Mouse (Mus musculus) heart, embryonic 10.5 days (tissue): ENCODE results near the gene Mef2d. TPM values are rescaled to one million over a fixed set of nuclear protein-coding genes. Genes with fewer than 3 reads are reported as not detected.

ENCODE experiments used
- DNase-seq: peaks from one replicate; pipeline ENCODE4 v3.0.0-alpha.2; 2017; ENCODE audit warnings: low spot score
- H3K27ac ChIP-seq: fragments of 300-500 bp; sonication (generic); 2 replicates; pipeline ENCODE4 v1.5.1; 2016; ENCODE audit warnings: mild to moderate bottlenecking
- H3K27me3 ChIP-seq: fragments of 300-500 bp; sonication (generic); 2 replicates; pipeline ENCODE4 v1.6.1; 2016; ENCODE audit warnings: mild to moderate bottlenecking; ENCODE audit not compliant: poor library complexity, insufficient read depth, severe bottlenecking
- H3K36me3 ChIP-seq: fragments of 300-500 bp; sonication (generic); 2 replicates; pipeline ENCODE4 v1.6.1; 2016; ENCODE audit warnings: mild to moderate bottlenecking, moderate library complexity
- H3K4me1 ChIP-seq: fragments of 300-500 bp; sonication (generic); 2 replicates; pipeline ENCODE4 v1.6.1; 2016; ENCODE audit warnings: mild to moderate bottlenecking
- H3K4me3 ChIP-seq: fragments of 300-500 bp; sonication (generic); 2 replicates; pipeline ENCODE4 v1.5.1; 2016; ENCODE audit warnings: mild to moderate bottlenecking, moderate library complexity
- H3K9me3 ChIP-seq: fragments of 300-500 bp; sonication (generic); 2 replicates; pipeline ENCODE4 v1.6.1; 2016; ENCODE audit warnings: mild to moderate bottlenecking, moderate library complexity
- WGBS: fragments of 180-500 bp; shearing (Covaris S2); methylation state at CpG from one replicate; pipeline ENCODE4 v1.1.7; 2016; 5-methylcytosine and 5-hydroxymethylcytosine counted together
- polyA plus RNA-seq: library from polyadenylated mRNA; unstranded; fragments of >200 nt; fragmentation: Nextera tagmentation; extraction: Ambion mirVana; gene quantifications from 2 replicates; pipeline ENCODE4 v1.2.1, GENCODE M21; 2016

The Mef2d gene
- polyA plus RNA-seq, 1 experiment from 2014 or later = 35.8 TPM

- WGBS = 21% methylated on average over 5 of the region's 5 CpGs
- Histone ChIP-seq H3K36me3 (no peaks in the 10 kb centered on the region), H3K4me3 (no peak overlapping the region), H3K4me1 (peaks cover 9% of the 10 kb centered on the region), H3K27ac (no peak overlapping the region), H3K9me3 (no peaks in the 10 kb centered on the region), H3K27me3 (peaks cover 100% of the 10 kb centered on the region)
- DNase-seq = no peak
These were observed 61.3 kb downstream of the Mef2d start for GRCm38 (mm10) chr3:88203456-88203855.

DNA sequence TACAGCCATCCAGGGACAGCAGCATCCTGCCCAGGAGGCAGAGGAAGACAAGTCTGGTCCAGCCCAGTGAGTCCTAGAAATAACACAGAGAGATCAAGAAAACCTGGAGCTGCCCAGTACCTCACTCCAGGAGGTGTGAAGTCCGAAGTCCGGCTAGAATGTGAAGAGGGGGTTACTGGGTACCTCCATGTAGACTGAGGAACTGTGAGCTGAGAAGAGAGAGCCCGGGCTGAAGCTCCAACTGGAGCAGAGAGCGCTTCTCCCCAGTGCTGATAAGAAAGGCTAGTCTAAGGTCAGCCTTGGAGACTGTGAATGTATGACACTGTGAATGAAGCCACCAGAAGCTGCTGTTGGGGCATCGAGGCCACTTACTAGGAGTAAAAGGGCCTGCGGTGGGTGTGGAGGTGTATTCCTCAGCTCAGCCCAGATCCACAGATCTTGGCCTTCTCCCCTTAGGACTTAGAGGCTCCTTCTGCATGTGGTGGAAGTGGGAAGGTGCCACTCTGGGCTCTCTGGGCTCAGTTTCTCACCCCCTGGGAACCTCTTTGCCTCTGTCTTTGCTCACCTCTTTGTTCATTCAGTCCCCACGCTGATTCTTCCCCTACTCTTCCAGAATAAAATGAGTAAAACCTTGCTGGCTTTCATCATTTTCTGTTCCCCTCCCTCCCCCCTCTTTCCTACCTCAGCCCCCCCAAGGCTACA, 62.0 kb downstream of the Mef2d start:
- no peak overlapping the region for H3K4me3 ChIP-seq
- H3K27ac ChIP-seq = no peak overlapping the region
- DNase-seq = no peak
- H3K36me3 ChIP-seq = no peaks in the 10 kb centered on the region
- no peaks in the 10 kb centered on the region for H3K9me3 ChIP-seq
- peaks cover 100% of the 10 kb centered on the region for H3K27me3 ChIP-seq
- WGBS = 3% methylated on average over 7 of the region's 7 CpGs
- peaks cover 9% of the 10 kb centered on the region for H3K4me1 ChIP-seq

GRCm38 (mm10) chr3:88204751-88205150, 62.6 kb downstream of the Mef2d start:
- Histone ChIP-seq H3K4me3 (no peak overlapping the region), H3K9me3 (no peaks in the 10 kb centered on the region), H3K36me3 (no peaks in the 10 kb centered on the region), H3K27me3 (peaks cover 100% of the 10 kb centered on the region), H3K4me1 (peaks cover 9% of the 10 kb centered on the region), H3K27ac (no peak overlapping the region)
- DNase-seq = no peak
- 22% methylated on average over 1 of the region's 1 CpGs for WGBS

DNA sequence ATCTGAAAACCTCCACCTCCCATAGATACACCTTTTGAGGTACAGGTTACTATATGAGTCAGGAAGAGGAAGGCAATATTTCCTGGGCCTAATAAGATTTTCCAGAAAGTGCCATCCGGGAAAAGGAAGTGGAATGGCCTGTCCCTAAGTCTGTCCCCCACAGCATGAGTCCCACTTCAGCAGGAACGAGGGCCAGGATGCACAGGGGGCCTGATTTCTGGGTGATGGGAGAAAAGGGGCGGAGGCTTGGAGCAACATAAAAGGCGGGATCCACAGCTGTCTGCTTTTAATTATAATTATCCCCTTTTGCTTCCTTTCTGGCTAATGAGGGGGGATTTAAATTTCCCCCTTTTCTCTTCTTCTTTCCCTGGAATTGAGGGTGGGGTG, 63.0 kb downstream of the Mef2d start:
- no peak for DNase-seq
- Histone ChIP-seq H3K9me3 (no peaks in the 10 kb centered on the region), H3K27me3 (peaks cover 100% of the 10 kb centered on the region), H3K4me1 (peaks cover 9% of the 10 kb centered on the region), H3K27ac (no peak overlapping the region), H3K36me3 (no peaks in the 10 kb centered on the region), H3K4me3 (no peak overlapping the region)
- WGBS = 9% methylated on average over 4 of the region's 4 CpGs

DNA sequence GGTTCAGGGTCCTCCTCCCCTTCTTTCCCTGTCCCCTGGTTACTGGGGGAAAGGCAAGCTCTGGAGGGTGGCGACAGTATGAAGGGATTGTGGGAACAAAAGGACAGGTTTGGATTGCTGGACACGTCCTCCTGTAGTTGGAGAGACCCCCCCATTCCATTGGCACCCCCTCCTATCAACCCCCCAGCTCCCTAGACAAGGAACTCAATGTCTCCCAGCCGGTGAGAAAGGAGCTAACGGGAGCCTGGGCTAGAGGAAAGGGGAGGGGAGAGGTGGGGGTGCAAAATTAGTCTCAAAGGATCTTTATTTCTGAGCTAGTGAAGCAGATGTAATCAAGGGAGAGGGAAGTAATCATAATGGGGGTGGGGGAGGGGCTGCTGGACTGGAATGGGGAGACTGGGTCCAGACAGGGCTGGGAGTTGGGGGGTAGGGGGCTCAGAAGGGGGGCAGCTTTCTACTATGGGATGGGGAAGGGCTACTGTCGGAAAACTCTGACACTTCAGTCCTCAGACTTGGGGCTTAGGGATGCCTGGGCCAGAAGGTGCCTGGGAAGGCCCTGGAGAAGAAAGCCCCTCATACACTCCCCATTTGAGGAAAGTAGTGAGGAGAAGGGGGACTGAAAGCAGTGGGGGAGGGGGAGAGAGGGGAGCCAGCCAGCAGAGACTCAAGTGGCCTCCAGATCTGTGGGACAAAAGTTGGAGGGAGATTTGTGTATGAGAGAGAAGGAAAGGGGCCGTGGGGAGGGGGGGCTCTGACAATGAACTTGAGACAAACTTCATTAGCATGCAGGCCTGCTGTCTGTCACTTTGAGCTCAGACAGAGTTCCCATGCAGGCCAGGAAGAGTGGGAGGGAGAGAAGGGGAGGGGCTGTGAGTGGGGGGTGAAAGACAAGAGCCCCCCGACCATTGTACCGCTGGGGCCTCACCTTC, 63.7 kb downstream of the Mef2d start:
- DNase-seq = no peak
- Histone ChIP-seq H3K36me3 (no peaks in the 10 kb centered on the region), H3K27me3 (peaks cover 100% of the 10 kb centered on the region), H3K27ac (no peak overlapping the region), H3K4me3 (no peak overlapping the region), H3K9me3 (no peaks in the 10 kb centered on the region), H3K4me1 (peaks cover 3% of the 10 kb centered on the region)
- 6% methylated on average over 8 of the region's 8 CpGs for WGBS

- Histone ChIP-seq H3K4me3 (no peak overlapping the region), H3K9me3 (no peaks in the 10 kb centered on the region), H3K4me1 (no peaks in the 10 kb centered on the region; the same call in 1 of the 2 replicates), H3K36me3 (no peaks in the 10 kb centered on the region), H3K27ac (no peak overlapping the region), H3K27me3 (peaks cover 100% of the 10 kb centered on the region)
- DNase-seq = no peak
- WGBS = 5% methylated on average over 3 of the region's 3 CpGs
These were observed 64.3 kb downstream of the Mef2d start for GRCm38 (mm10) chr3:88206500-88206899.

GRCm38 (mm10) chr3:88206901-88207371, 64.8 kb downstream of the Mef2d start:
- Histone ChIP-seq H3K9me3 (no peaks in the 10 kb centered on the region), H3K4me3 (no peak overlapping the region), H3K27me3 (peaks cover 100% of the 10 kb centered on the region), H3K4me1 (no peaks in the 10 kb centered on the region; the same call in 1 of the 2 replicates), H3K27ac (no peak overlapping the region), H3K36me3 (no peaks in the 10 kb centered on the region)
- 1% methylated on average over 14 of the region's 14 CpGs for WGBS
- no peak for DNase-seq

- H3K9me3 ChIP-seq = no peaks in the 10 kb centered on the region
- WGBS = 3% methylated on average over 15 of the region's 15 CpGs
- H3K27me3 ChIP-seq = peaks cover 100% of the 10 kb centered on the region
- H3K36me3 ChIP-seq = no peaks in the 10 kb centered on the region
- no peak overlapping the region for H3K4me3 ChIP-seq
- DNase-seq = no peak
- no peak overlapping the region for H3K27ac ChIP-seq
- no peaks in the 10 kb centered on the region; the same call in 1 of the 2 replicates for H3K4me1 ChIP-seq
These were observed 65.4 kb downstream of the Mef2d start for GRCm38 (mm10) chr3:88207451-88208100.

DNA sequence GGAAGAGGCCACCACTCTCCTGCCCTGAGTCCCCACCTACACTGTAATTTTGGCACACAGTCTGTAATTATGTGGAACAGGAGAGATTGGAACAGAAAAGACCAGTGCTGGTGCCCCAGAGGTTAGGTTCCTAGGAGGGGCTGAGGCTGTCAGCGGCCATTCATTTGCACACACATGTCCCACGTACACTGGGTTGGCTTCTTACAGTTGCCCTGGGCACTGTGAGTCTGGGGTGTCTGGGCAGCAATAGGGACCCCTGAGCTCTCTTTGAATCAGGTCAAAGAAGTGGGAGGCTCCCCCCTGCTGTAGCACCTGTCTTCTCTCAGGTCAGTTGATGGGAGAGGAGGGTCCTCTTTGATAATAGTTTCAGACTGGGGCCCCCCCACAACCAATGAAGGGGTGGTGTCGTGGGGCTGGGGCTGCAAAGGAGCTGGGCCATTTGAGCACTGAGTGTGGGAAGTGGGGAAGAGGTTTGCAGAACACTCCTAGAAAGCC, 66.1 kb downstream of the Mef2d start:
- Histone ChIP-seq H3K4me3 (no peak overlapping the region), H3K9me3 (no peaks in the 10 kb centered on the region), H3K36me3 (no peaks in the 10 kb centered on the region), H3K4me1 (no peaks in the 10 kb centered on the region; the same call in 1 of the 2 replicates), H3K27me3 (peaks cover 100% of the 10 kb centered on the region), H3K27ac (no peak overlapping the region)
- 3% methylated on average over 3 of the region's 3 CpGs for WGBS
- no peak for DNase-seq

- Histone ChIP-seq H3K27me3 (peaks cover 100% of the 10 kb centered on the region), H3K9me3 (no peaks in the 10 kb centered on the region), H3K4me3 (no peak overlapping the region), H3K27ac (no peak overlapping the region), H3K36me3 (no peaks in the 10 kb centered on the region), H3K4me1 (peaks cover 3% of the 10 kb centered on the region; the same call in 1 of the 2 replicates)
- WGBS = 3% methylated on average over 6 of the region's 6 CpGs
- DNase-seq = no peak
These were observed 67.1 kb downstream of the Mef2d start for GRCm38 (mm10) chr3:88209306-88209705.

GRCm38 (mm10) chr3:88210121-88210520, 67.9 kb downstream of the Mef2d start:
- Histone ChIP-seq H3K36me3 (no peaks in the 10 kb centered on the region), H3K27ac (no peak overlapping the region), H3K27me3 (peaks cover 100% of the 10 kb centered on the region), H3K4me3 (no peak overlapping the region), H3K4me1 (peaks cover 11% of the 10 kb centered on the region), H3K9me3 (no peaks in the 10 kb centered on the region)
- no peak for DNase-seq
- 29% methylated on average over 2 of the region's 2 CpGs for WGBS

DNA sequence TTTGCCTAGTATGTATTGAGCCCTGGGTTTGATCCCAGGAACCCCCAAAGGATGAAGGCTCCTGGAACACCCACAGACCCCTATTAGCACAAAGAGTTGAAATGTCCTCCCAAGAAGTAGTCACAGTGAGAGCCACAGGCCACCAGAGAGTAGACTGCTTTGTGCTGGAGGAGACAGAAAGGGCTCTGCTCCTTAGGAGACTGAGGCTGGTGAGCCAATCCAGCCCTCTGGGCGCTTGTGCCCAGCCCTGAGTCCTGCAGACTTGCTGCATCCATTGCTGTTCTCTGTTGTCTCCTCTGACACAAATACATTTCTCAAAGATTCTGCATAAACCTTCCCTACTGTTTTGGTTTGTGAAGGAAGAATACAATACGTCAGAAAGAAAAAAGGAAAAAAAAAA, 68.7 kb downstream of the Mef2d start:
- H3K27ac ChIP-seq = no peak overlapping the region
- H3K4me1 ChIP-seq = peaks cover 19% of the 10 kb centered on the region
- no peaks in the 10 kb centered on the region for H3K9me3 ChIP-seq
- no peak overlapping the region for H3K4me3 ChIP-seq
- peaks cover 100% of the 10 kb centered on the region for H3K27me3 ChIP-seq
- WGBS = 13% methylated on average over 2 of the region's 2 CpGs
- no peak for DNase-seq
- H3K36me3 ChIP-seq = no peaks in the 10 kb centered on the region
